Mouse (Mus musculus) neutrophil, adult 5-6 weeks (primary cell): ENCODE measurements around the gene Dnmt3c. TPM values are rescaled to one million over a fixed set of nuclear protein-coding genes. Genes with fewer than 3 reads are reported as not detected.
A peak's percentile ranks its signal among the peaks of the same experiment; 100 is the strongest.
"Not testable (repeated sequence)": the region's sequence is repeated elsewhere in the genome, so short reads cannot be mapped to it uniquely, and the experiment has no call there.

ENCODE experiments used
- ATAC-seq: fragments of 151-379, 151-347 bp; 2 replicates; pipeline ENCODE4 v1.8.0; 2017; ENCODE audit warnings: mild to moderate bottlenecking, moderate TSS enrichment; ENCODE audit not compliant: insufficient number of reproducible peaks, poor library complexity, low FRiP score, severe bottlenecking; ENCODE audit errors: extremely low read depth
- total RNA-seq: library from RNA; stranded (forward); fragments of 200-1000 nt; gene quantifications from 2 replicates; pipeline ENCODE4 v1.2.3, GENCODE M21; 2017

The Dnmt3c gene
- total RNA-seq, 1 experiment from 2014 or later, result not detected

- ATAC-seq, result no peak
Observed at GRCm38 (mm10) chr2:153712646-153713091, 16.2 kb downstream of the Dnmt3c start.

- no peak for ATAC-seq
Observed at GRCm38 (mm10) chr2:153713227-153713626, 16.8 kb downstream of the Dnmt3c start.

GRCm38 (mm10) chr2:153717861-153718260 lies 21.4 kb downstream of the Dnmt3c start:
- ATAC-seq, result not testable (repeated sequence)

GRCm38 (mm10) chr2:153723098-153723497 lies 26.6 kb downstream of the Dnmt3c start:
- ATAC-seq, result no peak

- no peak for ATAC-seq
Observed at GRCm38 (mm10) chr2:153724424-153724823, 28.0 kb downstream of the Dnmt3c start.

- ATAC-seq, result no peak
Observed at GRCm38 (mm10) chr2:153724871-153725270, 28.4 kb downstream of the Dnmt3c start.

- ATAC-seq, result no peak
Observed at GRCm38 (mm10) chr2:153725291-153725690, 28.8 kb downstream of the Dnmt3c start.

- no peak for ATAC-seq
Observed at GRCm38 (mm10) chr2:153734033-153734432, 37.6 kb downstream of the Dnmt3c start.

GRCm38 (mm10) chr2:153740500-153741436 lies 44.3 kb downstream of the Dnmt3c start, which contains the start of gene Mapre1:
TSS of gene Mapre1 (plus strand) at chr2:153741274.
- peak; percentile 97 for ATAC-seq

- ATAC-seq, result no peak
Observed at GRCm38 (mm10) chr2:153741437-153742065, 45.1 kb downstream of the Dnmt3c start.

GRCm38 (mm10) chr2:153747994-153748393 lies 51.5 kb downstream of the Dnmt3c start:
- no peak for ATAC-seq

- ATAC-seq, result no peak
Observed at GRCm38 (mm10) chr2:153750363-153750762, 53.9 kb downstream of the Dnmt3c start.

GRCm38 (mm10) chr2:153762121-153762520 lies 65.7 kb downstream of the Dnmt3c start:
- no peak for ATAC-seq

GRCm38 (mm10) chr2:153767484-153767883 lies 71.0 kb downstream of the Dnmt3c start:
- no peak for ATAC-seq

- no peak for ATAC-seq
Observed at GRCm38 (mm10) chr2:153768881-153769280, 72.4 kb downstream of the Dnmt3c start.

- ATAC-seq, result no peak
Observed at GRCm38 (mm10) chr2:153772950-153773349, 76.5 kb downstream of the Dnmt3c start.

- ATAC-seq, result no peak
Observed at GRCm38 (mm10) chr2:153775472-153775871, 79.0 kb downstream of the Dnmt3c start.

- ATAC-seq, result peak; percentile 74
Observed at GRCm38 (mm10) chr2:153778638-153779362, 82.3 kb downstream of the Dnmt3c start.
